Mouse (Mus musculus) kidney, adult 8-10 months (tissue): Measurements from ENCODE around the gene Abca7.
A peak's percentile ranks its signal among the peaks of the same experiment; 100 is the strongest.
"Not testable (repeated sequence)": the region's sequence is repeated elsewhere in the genome, so short reads cannot be mapped to it uniquely, and the experiment has no call there.

Experiments used
- DNase-seq, 2 experiments: peaks; one replicate each; pipeline ENCODE4 v3.0.0; 2022

The Abca7 gene

DNA sequence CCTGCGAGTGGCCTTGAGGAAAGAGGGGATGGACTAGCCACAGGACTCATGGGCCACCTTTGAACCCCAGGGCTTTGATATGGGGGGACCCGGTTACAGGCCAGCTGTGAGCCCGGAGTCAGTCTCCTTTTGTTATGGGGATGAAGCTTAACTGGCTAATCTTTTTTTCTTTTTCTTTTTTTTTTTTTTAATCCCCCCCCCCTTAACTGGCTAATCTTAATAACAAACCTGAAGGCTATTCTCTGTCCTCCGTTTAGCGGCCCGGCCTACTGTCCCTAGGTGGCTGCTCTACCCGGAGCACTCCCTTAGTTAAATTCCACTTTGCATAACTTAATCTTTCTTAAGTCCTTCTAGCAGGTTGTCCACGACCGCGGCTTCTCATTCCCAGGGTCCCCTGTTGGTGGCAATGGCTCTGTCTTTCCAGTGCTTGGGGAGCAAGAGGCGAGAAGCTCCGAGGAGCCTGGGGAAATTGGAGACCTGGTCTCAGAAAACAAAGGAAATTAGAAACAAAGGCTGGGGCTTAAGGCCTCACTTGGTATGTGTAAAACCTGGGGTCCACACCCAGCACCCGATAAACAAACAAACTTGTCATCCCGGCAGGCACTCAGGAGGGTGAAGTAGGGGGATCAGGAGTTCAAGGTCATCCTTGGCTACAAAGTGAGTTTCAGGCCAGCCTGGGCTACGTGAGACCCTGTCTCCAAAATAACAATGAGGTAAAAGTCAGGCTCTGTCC lies 54.8 kb downstream of the Abca7 start:
- DNase-seq, result peak in 1 of 2 experiments; percentile 53

DNA sequence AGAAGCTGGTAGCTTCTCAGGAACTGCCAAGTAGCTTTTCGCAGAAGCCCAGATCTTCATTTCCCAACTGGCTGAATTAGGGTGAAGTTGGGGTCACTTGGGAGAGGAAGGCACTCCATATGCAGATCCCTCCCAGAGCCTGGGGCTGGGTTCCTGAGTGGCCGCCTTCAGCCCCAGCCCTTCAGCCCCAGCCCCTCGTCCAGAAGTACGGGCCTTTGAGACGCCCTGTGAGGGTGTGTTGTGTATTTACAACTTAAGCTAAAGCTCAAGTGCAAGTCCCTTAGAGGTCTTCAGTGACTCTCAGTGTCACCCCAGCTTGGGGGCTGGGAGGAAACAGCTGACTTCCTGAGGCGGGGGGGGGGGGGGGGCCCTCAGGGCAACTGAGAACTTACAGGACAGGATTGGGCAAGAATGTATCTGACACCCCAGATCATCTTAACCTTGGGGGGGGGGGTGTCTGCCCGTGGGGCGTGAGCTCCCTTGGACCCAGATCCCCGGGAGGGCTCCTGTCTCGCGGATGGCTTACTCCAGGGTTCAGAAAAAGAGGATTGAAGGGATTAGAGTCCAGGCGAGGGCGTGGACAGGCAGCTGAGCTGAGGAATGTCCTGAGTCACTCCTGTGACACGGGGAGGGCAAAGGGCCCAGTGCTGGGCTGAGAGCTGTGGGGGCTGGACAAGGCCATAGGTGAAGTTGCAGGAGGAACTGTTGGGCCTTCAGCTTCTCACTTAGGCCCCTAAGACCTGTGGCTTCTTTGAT lies 55.5 kb downstream of the Abca7 start:
- DNase-seq, result peak; percentile 90 to 94

DNA sequence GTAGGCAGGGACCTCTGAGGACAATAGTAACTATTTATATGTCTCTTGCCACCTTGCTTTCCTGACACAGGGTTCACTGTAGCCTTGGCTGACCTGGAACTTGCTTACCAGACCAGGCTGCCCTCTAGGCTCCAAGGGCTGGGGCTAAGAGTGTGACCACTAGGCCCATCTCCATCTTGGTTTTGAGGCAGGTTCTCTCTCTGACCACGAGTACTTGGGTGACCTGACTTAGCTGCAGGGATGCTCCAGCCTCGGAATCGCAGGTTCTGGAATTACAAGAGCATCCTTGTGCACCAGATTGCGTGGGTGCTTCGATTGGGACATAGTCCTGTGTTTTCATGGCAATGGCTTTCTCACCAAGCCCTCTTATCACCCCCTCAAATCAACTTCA lies 56.1 kb downstream of the Abca7 start:
- DNase-seq, result peak in 1 of 2 experiments; percentile 36

DNA sequence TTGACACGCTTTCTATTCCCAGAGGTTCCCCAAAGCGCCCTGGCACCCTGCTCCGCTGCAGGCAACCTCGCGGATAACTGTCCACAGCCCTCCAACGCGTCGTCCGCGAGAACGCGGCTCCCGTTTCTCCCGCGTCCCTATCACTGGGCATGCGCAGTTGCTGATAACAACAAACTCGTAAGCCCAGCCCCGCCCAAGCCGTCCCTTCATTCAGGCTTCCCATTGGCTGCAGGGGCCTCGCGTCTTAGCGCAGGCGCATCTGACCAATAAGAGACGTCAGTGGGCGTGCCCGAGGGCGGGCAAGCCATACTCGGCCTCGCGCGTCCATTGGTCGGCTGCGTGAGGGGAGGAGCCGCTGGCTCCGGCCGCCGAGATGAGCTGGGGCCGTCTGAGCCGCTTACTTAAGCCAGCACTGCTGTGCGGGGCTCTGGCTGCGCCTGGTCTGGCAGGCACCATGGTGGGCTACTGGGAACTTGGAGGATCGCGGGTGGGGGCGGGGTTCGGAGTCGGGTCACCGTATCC lies 57.0 kb downstream of the Abca7 start:
- peak; percentile 100 for DNase-seq

DNA sequence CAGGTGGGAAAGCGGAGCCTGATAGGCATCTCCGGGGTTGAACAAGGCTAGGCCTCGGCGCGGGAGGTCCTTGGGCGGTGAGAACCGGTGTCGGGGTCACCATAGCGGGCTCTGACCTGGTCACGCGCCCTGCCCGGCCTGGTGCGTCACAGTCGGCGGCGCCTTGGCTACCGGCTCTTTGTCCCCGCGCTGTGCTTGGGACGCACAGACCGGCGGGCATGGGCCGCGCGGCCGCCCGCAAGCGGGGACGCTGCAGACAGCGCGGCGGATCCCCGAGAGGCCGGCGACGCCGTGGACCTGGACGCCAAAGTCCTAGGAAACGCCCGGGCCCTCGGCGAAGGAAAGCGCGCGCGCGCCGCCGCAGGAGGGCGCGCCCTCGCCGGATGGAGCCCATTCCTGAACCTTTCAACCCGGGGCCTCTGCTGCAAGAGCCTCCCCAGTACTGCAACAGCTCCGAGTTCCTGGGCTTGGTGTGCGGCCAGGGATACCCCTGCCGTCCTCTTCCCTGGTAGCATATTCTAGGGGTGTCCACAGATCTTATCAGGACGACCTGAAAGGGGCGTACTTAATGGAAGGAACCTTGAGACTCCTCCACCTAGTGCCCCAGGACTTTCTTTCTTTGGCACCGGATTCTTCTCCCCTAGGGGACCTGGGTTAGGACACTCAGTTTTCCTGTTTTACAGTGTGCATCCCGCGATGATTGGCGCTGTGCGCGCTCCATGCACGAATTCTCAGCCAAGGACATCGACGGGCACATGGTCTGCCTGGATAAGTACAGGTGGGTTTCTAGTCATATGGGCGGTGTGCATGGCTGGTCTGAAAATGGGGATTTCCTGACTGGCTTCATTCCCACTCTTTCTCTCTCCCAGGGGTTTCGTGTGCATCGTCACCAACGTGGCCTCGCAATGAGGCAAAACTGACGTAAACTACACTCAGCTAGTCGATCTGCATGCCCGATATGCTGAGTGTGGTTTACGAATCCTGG lies 57.8 kb downstream of the Abca7 start:
- peak in 1 of 2 experiments; percentile 71 for DNase-seq

DNA sequence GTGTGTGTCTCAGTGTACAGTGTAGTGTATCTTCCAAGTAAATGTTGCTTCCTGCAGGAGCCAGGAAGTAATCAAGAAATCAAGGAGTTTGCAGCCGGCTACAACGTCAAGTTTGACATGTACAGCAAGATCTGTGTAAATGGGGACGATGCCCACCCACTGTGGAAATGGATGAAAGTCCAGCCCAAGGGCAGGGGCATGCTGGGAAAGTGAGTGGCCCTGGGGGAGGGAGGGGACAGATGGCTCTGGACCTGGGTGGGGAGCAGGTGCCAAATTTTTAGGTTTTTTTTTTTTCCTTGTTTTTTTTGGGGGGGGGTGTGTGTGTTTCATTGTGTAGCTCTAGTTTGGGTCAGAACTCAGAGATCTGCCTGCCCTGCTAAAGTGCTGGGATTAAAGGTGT lies 58.6 kb downstream of the Abca7 start:
- DNase-seq, result not testable (repeated sequence)

DNA sequence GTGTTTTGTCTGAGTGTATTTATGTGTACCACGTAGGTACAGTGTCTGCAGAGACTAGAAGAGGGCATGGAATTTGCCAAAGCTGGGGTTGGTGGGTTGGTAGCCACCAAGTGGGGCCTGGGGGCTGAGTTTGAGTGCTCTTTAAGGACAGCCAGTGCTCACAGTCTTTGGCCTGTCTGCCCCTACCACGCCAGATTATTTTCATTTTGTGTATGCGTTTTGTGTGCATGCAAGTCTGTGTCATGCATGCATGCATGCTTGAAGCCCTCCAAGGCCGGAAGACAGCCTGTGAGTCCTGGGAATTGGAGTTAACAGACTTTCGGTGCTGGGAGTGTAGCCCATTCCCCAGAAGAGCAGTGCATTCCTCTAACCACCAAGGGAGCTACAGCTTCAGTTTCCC lies 59.1 kb downstream of the Abca7 start:
- no peak for DNase-seq

DNA sequence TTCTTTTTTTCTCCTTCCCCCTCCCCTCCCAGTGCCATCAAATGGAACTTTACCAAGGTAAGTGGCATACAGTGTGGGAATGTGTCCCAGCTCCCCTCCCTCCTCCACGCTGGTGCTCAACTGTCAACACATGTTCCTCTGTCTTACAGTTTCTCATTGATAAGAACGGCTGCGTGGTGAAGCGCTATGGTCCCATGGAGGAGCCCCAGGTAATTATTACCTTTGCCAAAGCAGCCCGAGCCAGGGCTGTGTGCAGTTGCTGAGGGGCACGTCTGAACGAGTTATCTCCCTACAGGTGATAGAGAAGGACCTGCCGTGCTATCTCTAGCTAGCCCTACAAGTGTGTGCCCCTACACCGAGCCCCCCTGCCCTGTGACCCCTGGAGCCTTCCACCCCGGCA lies 59.6 kb downstream of the Abca7 start:
- peak in 1 of 2 experiments; percentile 40 for DNase-seq

DNA sequence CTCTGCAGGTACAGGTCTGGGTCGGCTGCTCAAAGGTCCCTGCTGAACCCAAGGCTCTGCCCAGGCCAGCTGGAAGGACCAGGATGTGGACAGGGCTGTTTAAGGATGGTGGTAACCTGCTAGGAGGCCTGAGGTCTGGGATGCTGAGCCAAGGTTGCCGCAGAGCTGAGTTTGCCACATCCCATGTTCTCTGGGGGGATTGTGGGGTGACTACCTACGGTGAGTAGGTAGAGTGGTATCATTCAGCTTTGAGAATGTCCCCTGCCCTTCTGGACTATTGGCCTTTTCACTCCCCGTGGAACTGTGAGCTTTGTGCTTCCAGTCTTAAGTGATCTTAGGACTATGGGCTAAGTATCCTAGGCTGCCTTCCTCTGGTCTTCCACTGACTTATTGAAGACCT lies 60.2 kb downstream of the Abca7 start:
- DNase-seq, result peak in 1 of 2 experiments; percentile 53

DNA sequence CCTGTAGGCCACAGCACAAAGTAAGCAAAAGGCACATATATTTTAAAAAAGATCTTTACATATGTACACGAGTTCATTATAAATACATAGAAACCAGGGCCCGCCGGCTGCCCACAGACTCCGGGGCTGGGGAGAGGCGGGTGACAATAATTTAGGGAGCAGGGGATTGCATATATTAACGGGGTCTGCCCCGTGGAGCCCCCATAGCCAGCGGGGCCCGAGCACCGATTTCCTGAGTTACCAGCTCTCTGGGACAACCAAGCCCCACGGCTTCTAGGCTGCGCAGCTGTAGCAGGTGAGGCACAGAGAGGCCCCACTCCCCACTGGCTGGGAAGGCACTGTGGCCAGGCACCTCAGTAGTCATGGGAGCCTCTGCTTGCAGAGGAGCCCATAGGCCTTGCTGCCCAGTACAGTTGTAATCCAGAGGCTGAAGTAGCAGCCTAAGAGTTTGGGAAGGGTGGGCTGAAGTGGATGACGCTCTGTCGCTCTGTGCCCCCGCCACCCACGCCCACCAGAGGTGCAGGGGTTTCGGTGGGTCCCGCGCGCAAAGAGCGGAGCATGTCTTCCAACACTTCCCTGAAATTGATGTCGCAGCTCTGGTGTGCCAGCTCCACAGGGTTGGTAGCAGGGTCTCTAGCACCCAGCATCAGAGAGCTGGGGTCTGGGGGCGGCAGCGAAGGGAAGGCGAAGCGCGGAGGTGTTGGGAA lies 60.8 kb downstream of the Abca7 start:
- no peak for DNase-seq

DNA sequence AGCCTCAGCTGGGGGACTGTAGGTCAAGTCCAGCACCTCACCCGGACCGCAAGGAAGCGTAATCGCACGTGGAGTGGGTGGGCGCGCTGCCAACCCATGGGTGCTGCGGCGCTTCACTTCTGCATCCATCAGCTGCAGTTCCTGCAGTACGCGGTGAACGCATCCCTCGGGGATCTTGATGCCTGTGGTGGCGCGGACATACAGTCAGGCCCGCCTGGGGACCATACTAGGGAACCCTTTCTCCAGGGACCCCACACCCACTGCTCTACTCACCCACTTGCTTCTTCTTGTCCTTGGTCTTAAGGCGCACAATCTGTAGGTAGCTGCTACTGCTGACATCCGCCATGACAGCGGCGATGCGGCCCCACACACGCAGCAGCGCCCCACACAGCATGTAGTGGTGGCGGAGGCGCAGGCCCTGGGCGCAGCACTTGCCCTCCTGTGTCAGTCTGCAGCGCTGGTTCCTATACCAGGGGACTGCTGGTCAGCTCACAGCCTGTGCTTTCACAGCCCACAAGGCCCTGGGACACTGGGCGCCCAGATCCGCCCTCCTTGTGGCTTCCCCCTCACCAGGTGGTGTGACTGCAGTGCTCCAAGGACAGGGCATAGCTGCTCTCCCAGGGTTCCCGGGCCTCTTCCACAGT lies 61.5 kb downstream of the Abca7 start:
- peak in 1 of 2 experiments; percentile 39 for DNase-seq

DNA sequence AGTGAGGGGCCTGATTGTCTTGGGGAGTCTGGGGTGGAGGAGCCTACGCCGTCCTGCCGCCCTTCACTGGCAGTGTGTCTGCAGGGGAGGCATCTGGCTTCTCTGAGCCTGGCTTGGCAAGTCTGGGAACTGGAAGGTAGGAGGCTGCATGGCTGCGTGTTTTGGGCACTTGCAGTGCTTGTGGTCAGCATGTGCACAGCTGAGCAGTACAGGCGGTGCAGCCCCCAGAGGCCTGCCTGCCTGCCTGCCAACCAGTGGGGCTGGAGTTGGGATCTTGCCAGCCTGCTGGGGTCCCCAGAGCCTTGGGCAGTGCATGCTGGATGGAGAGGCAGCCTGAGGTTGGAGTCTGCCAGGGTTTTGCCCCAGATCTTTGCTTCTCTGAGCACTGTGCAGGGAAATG lies 66.8 kb downstream of the Abca7 start:
- no peak for DNase-seq

DNA sequence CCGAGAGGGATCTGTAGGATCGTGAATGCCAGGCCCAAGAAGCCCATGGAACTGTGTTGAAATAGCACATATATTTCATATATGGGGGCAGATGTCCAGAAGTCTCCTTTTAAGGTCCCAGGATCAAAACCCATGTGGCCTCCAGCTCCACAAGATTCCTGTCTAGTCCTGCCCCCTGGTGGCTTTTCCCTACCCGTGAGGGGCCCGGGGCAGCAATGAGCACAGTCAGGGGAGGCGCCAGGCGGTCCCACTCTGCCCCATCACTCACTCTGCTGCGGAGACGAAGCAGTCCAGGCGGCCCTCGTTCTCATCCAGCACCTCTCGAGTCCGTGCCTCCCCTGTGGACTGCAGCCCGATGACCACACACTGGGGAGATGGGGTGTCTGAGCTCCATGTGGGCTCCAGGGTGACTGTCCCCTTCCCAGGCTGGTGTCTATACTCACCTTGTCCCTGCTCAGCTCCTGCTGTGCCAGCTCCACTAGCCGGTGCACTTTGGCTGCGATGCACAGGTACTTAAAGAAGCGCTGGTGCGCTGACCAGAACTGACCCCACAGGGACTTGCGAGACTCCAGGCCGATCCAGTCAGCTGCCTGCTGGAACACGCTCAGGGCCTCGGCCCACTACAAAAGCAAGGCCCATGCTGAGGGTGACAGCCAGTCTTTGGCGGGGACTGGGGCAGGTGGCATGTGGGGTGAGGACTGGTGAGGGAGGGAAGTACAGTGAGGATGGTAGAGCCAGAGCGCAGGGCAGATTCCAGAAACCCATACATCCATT lies 67.8 kb downstream of the Abca7 start:
- no peak for DNase-seq
